Mouse (Mus musculus) forebrain, embryonic 11.5 days (tissue): ENCODE measurements around the gene Olfr1279. TPM values are rescaled to one million over a fixed set of nuclear protein-coding genes. Genes with fewer than 3 reads are reported as not detected.

Experiments
- polyA plus RNA-seq: library from polyadenylated mRNA; unstranded; fragments of >200 nt; fragmentation: Nextera tagmentation; extraction: Ambion mirVana; gene quantifications from 2 replicates; pipeline ENCODE4 v1.2.1, GENCODE M21; 2014

Olfr1279 gene
- polyA plus RNA-seq, 1 experiment from 2014 or later: not detected

Other genes starting within 250 kb of the Olfr1279 start
- not detected in 2 replicates for gene Gm13941, start 194.7 kb upstream of the Olfr1279 start, polyA plus RNA-seq
- gene Gm15130, start 147.7 kb upstream of the Olfr1279 start, polyA plus RNA-seq: not detected in 2 replicates
- not detected in 2 replicates for gene 4930430A15Rik, start 71.0 kb upstream of the Olfr1279 start, polyA plus RNA-seq
- gene Olfr1275, start 65.3 kb upstream of the Olfr1279 start, polyA plus RNA-seq: not detected in 2 replicates
- not detected in 2 replicates for gene Olfr1276, start 46.1 kb upstream of the Olfr1279 start, polyA plus RNA-seq
- gene Olfr1277, start 26.5 kb upstream of the Olfr1279 start, polyA plus RNA-seq: not detected in 2 replicates
- gene Olfr1278, start 10.5 kb upstream of the Olfr1279 start, polyA plus RNA-seq: not detected in 2 replicates
- not detected in 2 replicates for gene Olfr1280, start 13.4 kb downstream of the Olfr1279 start, polyA plus RNA-seq
- gene Olfr1281, start 25.9 kb downstream of the Olfr1279 start, polyA plus RNA-seq: not detected in 2 replicates
- gene Olfr1282, start 35.4 kb downstream of the Olfr1279 start, polyA plus RNA-seq: not detected in 2 replicates
- not detected in 2 replicates for gene Olfr1283, start 66.2 kb downstream of the Olfr1279 start, polyA plus RNA-seq
- not detected in 2 replicates for gene Olfr1284, start 74.9 kb downstream of the Olfr1279 start, polyA plus RNA-seq
- not detected in 2 replicates for gene Olfr1286, start 122.5 kb downstream of the Olfr1279 start, polyA plus RNA-seq
- not detected in 2 replicates for gene Olfr1287, start 148.5 kb downstream of the Olfr1279 start, polyA plus RNA-seq
- not detected in 2 replicates for gene Olfr1288, start 173.5 kb downstream of the Olfr1279 start, polyA plus RNA-seq
- gene Olfr1289, start 180.2 kb downstream of the Olfr1279 start, polyA plus RNA-seq: not detected in 2 replicates
- gene Olfr1290, start 193.2 kb downstream of the Olfr1279 start, polyA plus RNA-seq: not detected in 2 replicates
- not detected in 2 replicates for gene Olfr1291-ps1, start 196.5 kb downstream of the Olfr1279 start, polyA plus RNA-seq
- gene Olfr1293-ps, start 224.6 kb downstream of the Olfr1279 start, polyA plus RNA-seq: not detected in 2 replicates
- not detected in 2 replicates for gene Olfr1294, start 239.7 kb downstream of the Olfr1279 start, polyA plus RNA-seq